Mouse (Mus musculus) brain, adult 2 months (tissue): ENCODE data around the gene Cxcl9.
A peak's percentile ranks its signal among the peaks of the same experiment; 100 is the strongest.

Experiments
- DNase-seq: peaks from one replicate; pipeline ENCODE4 v3.0.0; 2011; ENCODE audit warnings: low read depth, low spot score

Cxcl9 gene

GRCm38 (mm10) chr5:92282571-92282970, 45.3 kb downstream of the Cxcl9 start:
- no peak for DNase-seq

- peak; percentile 33 for DNase-seq
These were observed 48.8 kb downstream of the Cxcl9 start for GRCm38 (mm10) chr5:92278942-92279537.

- peak; percentile 94 for DNase-seq
These were observed 50.2 kb downstream of the Cxcl9 start, which contains the start of gene Naaa for GRCm38 (mm10) chr5:92277437-92278394. TSS of gene Naaa (minus strand) at chr5:92278170.
